Mouse (Mus musculus): ENCODE results near the gene Cacna1c. TPM values are rescaled to one million over a fixed set of nuclear protein-coding genes. Genes with fewer than 3 reads are reported as not detected.
A peak's percentile ranks its signal among the peaks of the same experiment; 100 is the strongest.

The Cacna1c gene
- total RNA-seq, 2 experiments from 2014 or later, result 60.6 to 70.9 TPM

DNA sequence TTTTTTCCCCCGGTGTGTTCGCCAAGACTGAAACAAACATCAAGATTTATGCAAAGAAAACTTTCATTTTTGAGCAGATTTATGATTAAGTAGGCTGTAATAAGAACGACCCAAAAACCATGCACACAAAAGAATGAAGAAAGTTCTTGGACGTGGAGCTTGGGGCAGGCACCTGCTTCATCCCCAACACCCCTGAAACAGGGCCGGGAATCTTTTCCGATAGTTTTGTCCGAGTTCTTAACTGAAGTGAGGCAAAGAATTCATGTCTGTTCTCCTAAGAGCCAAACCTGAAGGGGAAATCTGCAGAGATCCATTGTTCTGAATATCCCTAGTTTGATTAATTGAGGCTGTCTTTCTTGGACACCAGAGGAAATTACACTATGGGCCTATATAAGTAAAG is 20.1 kb downstream of the Cacna1c start:
- DNase-seq (ENCODE audit: low spot score in 2 of 2), result no peak
- intact Hi-C loops (cut with DNase I), result loop anchor here (10.0 kb wide), 1 partner anchor 531 kb away; no protein-coding TSS in a partner anchor

DNA sequence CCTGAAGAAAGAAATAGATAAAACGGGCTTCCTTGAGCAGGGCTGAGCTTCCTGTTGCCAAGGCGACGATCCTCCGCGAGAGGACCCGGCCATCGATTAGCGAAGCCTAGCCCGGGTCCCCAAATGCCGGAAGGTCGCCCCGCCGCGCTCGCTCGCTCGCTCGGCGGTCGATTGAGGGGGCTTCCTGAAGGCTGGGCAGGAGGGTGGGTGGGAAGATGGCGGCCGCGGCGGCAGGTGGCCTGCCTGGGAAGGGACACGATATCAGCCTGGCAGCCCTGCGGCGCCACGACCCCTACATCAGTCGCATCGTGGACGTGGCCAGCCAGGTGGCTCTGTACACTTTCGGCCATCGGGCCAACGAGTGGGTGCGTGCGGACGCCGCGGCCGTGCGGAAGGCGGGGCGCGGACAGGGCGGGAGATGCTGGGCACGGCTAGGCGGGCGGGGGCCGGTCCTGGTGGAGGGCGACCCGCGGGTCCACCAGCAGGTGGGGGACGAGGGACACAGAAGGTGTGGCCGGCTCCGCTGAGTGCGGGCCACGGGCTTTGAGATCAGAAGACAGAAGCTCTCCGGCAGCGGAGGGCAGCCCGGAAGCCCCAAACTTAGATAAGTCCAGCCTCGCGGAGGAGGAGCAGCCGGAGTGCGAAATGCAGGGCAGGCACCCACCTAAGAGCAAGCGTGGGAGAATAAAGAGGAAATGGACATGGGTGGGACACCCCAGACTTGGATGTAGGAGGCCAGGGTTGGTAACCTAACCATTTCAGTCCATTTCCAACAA is 21.0 kb downstream of the Cacna1c start, which contains the start of gene Dcp1b:
Gene Dcp1b, plus strand, starts transcription at position 176 of the 776 bp plus-strand sequence.
- DNase-seq (ENCODE audit: low spot score in 2 of 2), result peak; percentile 84 to 91
- intact Hi-C loops (cut with DNase I), result loop anchor here (1.0 to 10.0 kb wide), 2 partner anchors 66 to 530 kb away; no protein-coding TSS in a partner anchor

DNA sequence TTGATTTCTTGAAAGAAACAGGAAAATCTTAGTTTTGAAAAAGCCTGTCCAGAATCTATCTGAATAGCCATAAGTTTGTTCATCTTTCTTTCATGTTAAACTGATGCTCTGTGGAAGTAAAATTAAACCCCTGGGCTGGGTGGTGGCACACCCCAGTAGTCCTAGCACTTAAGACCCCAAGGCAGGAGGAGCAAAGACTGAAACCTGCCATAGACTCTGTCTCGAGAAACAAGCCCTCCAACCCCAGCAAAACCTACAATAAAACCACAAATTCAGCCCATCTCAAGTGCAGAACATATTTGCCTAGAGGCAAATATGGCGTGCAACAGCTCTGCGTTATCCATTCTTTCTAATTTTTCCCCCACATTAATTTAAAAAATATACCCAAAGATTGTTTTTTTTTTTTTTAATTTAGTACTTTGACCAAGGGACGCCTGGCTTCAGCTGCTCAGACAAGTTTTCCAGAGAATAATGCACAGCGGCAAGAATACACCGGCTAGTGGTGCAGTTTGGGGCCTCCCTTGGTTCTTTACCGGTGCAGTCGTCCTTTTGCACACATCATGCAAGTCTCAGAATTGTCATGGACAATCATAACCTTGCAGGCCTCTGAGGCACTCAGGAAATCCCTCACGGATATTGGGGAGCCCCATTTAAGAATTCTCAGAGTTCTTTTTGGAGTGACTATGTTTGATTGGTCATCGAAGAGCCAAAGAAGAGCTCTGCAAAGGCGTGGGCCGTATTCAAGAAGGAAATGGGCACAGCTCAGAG is 21.7 kb downstream of the Cacna1c start:
- intact Hi-C loops (cut with DNase I), result loop anchor here (1.0 to 10.0 kb wide), 2 partner anchors 65 to 530 kb away; no protein-coding TSS in a partner anchor
- no peak for DNase-seq (ENCODE audit: low spot score in 2 of 2)

DNA sequence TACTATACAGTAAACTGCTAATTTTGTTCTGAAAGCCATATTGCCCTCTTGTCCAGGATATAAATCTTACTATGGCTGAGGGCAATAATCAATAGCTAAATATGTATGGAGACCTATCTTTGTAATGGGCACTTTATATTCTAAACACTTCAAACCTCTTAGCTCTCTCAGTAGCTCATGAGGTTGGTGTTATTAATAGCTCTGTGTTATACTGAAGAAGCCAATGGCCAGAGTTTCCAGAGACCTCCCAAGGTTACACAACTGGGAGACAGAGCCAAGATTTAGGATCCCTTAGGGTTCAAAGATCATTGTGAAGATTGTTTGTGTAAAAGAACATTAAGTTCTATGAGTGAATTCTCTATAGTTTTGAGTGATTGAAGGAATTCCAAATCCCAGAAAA is 30.5 kb downstream of the Cacna1c start:
- no peak for DNase-seq (ENCODE audit: low spot score in 2 of 2)
- intact Hi-C loops (cut with DNase I), result loop anchor here (2.0 kb wide), 1 partner anchor 43 kb away; no protein-coding TSS in a partner anchor

DNA sequence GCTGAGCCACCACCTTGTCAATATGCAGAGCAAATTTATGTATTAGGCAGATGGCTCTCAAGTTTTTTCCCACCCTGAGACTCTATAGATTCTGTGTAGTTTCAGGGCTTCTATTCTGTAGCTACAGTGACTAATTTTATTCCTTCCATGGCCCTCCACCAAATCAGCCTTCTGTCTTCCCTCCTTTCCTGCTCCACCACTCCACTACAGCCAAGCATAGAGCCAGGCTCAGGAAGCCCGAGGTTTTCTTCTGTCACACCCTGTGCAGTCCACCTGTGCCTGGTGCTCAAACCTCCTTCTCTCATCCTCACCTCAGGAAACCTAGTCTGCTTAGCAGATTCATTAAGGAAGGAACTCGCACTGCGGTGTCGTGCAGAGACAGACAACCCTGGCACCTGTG is 51.1 kb downstream of the Cacna1c start:
- DNase-seq (ENCODE audit: low spot score in 2 of 2), result no peak
- intact Hi-C loops (cut with DNase I), result no loop called here

DNA sequence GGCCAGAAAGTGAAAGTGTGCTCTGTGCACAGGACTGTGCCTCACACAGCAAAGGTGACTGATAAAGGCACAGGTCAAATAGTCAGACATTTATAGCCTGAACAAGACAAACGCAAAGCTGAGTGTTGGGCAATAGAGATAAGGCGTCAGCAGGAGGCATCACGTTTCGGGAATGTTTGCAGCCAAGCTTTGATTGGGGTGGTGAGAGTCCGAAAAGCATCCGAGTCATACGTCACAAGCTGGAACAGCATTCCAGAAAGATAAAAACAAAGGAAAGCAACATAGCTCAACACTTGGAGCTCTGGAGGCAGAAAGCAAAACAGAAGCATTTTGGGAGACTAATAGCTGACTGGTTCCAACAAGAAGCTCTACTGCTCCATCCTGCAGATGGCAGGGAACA is 56.7 kb downstream of the Cacna1c start:
- DNase-seq (ENCODE audit: low spot score in 2 of 2), result no peak

DNA sequence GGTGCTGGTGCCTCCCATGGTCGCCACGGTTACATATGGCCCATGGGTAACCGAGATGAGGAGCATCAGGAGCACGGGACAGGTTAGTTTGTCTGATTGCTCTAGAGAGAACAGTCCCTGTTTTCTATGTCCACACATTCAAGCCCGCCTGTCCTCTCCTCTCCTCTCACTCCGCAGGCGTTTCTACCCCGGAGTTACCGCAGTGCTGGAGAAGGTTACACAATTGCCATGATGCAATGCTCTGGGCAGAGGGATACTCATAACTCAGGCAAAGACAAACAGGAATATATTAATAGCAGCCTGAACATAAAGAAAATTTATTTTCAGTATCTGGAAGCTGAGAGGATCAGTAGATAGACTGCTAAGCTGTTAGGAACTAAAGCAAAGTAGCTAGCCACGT is 58.5 kb downstream of the Cacna1c start:
- no peak for DNase-seq (ENCODE audit: low spot score in 2 of 2)
- intact Hi-C loops (cut with DNase I), result no loop called here

More for the DNA sequence above, 56.7 kb downstream of the Cacna1c start:
- intact Hi-C loops (cut with DNase I), result no loop called here

DNA sequence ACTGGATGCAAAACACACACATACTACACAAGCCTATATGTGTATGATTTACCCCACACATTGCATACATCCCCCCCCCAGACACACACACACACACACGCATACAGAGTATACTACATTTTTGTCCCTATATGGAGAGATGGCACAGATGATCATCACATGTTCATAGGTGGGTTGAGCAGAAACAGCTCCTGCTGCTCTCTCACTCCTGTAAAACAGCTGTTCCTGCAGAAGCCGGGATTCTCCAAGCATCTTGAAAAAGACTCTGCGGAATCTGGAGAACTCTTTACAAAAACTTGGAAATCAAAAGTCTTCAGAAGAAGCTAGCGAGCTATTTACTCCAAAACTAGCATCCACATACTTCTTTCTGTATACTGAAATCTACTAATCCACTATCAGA is 63.4 kb downstream of the Cacna1c start:
- intact Hi-C loops (cut with DNase I), result no loop called here
- DNase-seq (ENCODE audit: low spot score in 2 of 2), result peak in 1 of 2 experiments; percentile 43

DNA sequence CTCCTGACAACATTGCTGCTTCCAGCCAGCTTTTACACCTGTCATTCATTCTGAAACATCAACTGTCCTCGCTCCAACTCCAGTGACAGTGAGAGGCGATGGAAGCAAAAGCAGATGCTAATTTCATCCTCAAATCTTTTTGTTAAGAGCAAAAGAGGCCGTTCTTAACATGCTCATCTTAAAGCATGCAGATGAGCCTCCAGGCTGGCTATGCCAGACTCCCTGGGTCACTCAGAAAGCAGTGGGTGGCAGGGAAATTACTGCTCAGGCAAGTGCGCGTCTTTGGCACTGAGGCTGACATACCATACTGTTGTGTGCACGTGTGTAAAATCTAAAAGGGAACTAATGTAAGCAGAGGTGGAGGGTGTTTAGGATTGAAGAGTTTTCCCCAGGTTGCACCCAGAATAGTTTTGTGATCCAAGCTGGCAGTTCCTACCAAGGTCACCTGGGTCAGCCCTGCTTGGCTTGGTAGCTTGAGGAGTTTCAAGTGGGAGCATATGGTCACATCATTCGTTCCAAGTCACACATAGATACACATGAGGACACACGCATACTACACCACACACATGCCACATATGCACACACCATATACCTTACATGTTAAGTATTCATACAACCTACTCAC is 64.0 kb downstream of the Cacna1c start:
- DNase-seq (ENCODE audit: low spot score in 2 of 2), result peak in 1 of 2 experiments; percentile 14
- intact Hi-C loops (cut with DNase I), result no loop called here

DNA sequence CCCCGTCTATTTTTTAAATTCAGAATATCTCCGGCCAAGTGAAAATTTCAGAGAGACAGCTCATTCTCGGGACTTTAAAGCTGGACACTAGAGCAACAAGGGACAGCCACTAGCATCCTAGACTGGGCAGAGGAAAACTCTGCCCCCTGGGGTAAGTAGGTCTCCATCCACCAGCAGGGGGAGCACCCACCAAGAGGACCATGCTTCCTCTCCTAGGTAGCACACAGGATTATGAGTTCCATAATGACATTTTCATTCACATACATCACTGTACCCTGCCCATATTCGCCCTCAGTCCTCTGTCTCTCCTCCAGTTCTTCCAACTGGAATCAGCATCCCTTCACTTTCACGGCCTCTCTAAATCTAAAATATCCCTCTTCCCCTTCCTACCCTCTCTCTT is 66.6 kb downstream of the Cacna1c start:
- no peak for DNase-seq (ENCODE audit: low spot score in 2 of 2)
- intact Hi-C loops (cut with DNase I), result loop anchor here (5.0 kb wide), 1 partner anchor 313 kb away; no protein-coding TSS in a partner anchor

DNA sequence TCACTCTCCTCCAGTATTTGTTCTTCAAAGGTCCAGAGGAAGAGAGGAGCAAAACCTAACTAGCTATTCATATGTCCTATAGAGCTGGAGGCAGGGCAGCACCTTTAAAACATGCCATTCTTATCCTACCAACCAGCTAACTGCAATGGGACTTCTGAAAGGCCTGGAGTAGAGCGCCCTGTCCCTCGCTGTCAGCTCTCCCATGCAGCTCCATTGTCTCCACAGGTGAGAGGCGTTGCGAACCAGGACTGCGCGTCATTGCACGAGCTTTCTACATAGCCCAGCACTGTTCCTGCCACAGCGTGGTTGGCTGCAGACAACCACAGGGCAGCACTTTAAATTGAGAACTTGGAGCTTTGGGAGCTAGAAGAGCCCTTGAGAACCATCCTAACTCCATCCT is 67.7 kb downstream of the Cacna1c start:
- no peak for DNase-seq (ENCODE audit: low spot score in 2 of 2)
- intact Hi-C loops (cut with DNase I), result loop anchor here (5.0 kb wide), 1 partner anchor 314 kb away; no protein-coding TSS in a partner anchor

DNA sequence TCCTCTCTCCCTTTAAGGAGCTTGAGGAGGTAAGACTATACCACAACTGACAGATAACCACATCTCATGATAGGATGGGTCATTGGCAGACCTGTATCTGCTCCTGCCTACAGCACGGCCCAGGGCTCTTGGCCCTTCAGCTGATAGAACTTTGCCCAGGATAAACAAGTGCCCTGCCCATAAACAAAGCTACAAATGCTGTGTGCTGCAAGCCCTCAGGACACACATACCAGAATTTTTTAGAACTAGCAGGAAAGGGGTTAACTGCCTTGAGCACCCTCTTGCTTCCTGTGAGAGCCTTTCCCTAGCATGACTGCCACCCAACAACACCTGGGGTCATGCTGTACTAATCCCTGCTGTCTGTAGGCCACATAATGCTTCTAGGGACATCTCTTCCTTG is 68.1 kb downstream of the Cacna1c start:
- intact Hi-C loops (cut with DNase I), result loop anchor here (5.0 kb wide), 1 partner anchor 314 kb away; no protein-coding TSS in a partner anchor
- no peak for DNase-seq (ENCODE audit: low spot score in 2 of 2)

DNA sequence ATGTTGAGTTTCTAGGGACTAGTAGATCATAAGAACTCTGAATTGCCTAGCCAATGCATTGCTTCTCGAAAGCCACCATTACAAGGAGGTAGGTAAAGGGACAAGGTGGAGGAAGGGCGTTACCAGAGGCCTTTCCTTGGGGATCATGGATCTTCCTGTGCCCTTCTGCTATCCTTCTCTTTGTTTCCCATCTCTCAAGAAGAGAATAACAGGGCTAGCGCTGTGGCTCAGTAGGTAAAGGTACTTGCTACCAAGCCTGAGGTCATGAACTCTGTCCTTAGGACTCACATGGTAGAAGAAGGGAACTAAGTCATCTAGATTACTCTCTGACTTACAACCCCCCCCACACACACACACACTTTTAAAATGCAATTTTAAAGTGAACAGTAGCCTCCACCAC is 69.2 kb downstream of the Cacna1c start:
- intact Hi-C loops (cut with DNase I), result loop anchor here (5.0 kb wide), 1 partner anchor 315 kb away; no protein-coding TSS in a partner anchor
- no peak for DNase-seq (ENCODE audit: low spot score in 2 of 2)

DNA sequence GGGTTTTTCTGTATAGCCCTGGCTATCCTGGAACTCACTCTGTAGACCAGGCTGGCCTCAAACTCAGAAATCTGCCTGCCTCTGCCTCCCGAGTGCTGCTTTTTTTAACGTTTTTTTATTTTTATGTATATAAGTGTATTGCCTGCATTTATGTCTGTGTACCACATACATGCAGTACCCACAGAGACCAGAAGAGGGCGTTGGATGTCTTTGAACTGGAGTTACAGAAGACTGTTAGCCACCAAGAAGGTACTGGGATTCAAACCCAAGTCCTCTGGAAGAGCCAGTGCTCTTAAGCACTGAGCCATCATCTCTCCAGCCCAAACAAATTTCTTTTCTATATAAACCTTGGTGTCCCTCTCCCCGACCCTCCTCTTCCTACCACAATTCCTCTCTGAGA is 77.8 kb downstream of the Cacna1c start:
- DNase-seq (ENCODE audit: low spot score in 2 of 2), result no peak
- intact Hi-C loops (cut with DNase I), result no loop called here

DNA sequence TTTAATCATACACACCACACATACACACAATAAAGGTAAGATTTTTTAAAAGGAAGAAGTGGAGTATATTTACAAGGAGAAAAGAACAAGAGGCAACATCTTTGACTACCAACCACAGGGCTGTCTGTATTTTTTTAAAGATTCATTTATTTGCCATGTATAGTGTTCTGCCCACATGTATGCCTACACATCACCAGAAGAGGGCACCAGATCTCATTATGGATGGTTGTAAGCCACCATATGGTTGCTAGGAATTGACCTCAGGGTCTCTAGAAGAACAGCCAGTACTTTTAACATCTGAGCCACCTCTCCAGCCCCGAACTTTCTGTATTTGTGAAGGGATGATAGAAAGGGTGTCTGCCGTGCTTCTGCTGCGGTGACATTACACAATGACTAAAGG is 79.9 kb downstream of the Cacna1c start:
- no peak for DNase-seq (ENCODE audit: low spot score in 2 of 2)
- intact Hi-C loops (cut with DNase I), result no loop called here

DNA sequence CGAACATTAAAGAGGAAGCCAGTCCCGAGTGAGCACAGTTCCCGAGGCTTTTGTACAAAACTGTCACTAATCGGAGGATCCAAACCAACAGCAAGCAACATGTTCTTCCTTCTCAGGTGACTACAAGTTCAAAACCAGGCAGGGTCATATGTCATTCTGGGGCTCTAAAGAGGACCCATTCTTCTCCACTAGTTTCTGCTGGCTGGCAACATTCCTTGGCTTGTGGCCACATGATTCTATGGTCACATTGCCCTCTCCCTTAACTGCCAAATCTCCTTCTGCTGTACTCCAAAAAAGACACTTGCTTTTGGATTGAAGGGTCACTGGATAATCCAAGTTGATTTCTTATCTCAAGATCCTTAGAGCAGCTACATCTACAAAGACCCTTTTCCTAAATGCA is 82.9 kb downstream of the Cacna1c start:
- intact Hi-C loops (cut with DNase I), result no loop called here
- no peak for DNase-seq (ENCODE audit: low spot score in 2 of 2)

DNA sequence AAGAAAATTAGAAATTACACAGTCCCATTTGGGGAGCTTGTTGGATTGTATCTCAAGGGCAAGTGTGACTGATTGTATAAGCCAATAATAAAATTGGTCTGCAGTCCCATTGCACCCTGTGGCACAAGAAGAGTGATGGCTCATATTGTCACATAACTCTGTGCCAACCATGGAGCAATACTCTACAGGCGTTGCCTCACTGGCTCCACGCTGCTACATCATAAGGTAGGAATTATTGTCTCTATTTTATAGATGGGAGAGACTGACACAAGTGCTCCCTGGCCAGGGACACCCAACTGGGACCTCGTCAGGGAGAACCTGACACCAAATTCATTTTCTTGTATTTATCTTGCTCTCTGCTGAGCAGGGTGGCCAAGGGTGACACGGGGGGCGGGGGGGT is 85.8 kb downstream of the Cacna1c start:
- intact Hi-C loops (cut with DNase I), result no loop called here

DNA sequence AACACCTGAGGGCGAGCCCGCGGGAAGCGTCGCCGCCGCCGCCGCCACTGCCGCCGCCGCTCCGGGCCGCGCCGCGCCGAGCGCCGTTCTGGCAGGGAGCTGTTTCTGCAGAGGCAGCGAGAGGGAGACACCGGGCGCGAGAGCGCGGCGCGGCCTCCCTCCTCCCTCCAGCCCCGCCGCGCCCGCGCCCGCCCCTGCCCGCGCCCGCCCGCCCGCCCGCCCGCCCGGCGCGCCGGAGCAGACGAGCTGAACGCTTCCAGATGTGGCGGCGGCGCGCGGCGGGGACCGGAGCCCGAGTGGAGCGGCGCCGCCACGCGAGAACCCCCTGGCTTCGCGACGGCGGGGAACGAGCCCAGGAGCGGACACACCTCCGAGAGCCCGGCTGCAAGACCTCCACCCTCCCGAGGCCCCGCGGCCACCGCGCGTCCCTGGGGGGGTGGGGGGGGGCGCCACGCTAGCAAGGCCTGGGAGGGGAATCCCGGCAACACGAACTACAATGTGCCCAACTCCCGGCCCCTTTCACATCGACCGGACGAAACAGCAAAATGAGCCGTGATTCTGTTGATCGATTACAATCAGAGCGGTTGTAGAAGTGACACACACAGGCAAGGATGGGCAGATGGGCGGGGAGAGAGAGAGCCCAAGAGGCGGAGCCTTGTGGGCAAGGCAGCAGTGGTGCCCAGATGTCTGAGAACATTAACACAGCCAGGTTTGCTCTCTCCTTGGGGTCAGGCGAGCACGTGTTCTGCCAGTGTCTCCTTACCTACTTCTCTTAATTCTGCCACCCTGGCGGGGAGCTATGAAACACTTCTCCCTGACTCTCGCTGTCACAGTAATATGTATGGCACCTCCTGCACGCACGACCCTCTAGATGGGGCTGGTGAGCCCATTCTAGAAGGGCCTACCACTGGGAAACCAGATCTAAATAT is 87.5 kb downstream of the Cacna1c start:
- peak; percentile 74 to 84 for DNase-seq (ENCODE audit: low spot score in 2 of 2)
- intact Hi-C loops (cut with DNase I), result loop anchor here (1.0 to 5.0 kb wide), 4 partner anchors 67 to 481 kb away; partner anchors contain the start of gene Dcp1b

More for the DNA sequence above, 85.8 kb downstream of the Cacna1c start:
- DNase-seq (ENCODE audit: low spot score in 2 of 2), result no peak

Data from left cerebral cortex, postnatal 25 days (tissue).